Mouse (Mus musculus) layer of hippocampus, postnatal 25 days (tissue): ENCODE measurements around the gene Acp2. TPM values are rescaled to one million over a fixed set of nuclear protein-coding genes. Genes with fewer than 3 reads are reported as not detected.

Source experiments
- DNase-seq, 2 experiments: peaks; one replicate each; pipeline ENCODE4 v3.0.0; 2022; ENCODE audit warnings: mixed read lengths in 2 of 2, low spot score in 1 of 2; ENCODE audit errors: extremely low spot score in 1 of 2
- total RNA-seq, 2 experiments: library from RNA; stranded (reverse); gene quantifications; 2 replicates each; pipeline ENCODE4 v1.2.3; 2021

Gene Acp2
- total RNA-seq, 2 experiments from 2014 or later: 52.1 to 55.9 TPM

DNA sequence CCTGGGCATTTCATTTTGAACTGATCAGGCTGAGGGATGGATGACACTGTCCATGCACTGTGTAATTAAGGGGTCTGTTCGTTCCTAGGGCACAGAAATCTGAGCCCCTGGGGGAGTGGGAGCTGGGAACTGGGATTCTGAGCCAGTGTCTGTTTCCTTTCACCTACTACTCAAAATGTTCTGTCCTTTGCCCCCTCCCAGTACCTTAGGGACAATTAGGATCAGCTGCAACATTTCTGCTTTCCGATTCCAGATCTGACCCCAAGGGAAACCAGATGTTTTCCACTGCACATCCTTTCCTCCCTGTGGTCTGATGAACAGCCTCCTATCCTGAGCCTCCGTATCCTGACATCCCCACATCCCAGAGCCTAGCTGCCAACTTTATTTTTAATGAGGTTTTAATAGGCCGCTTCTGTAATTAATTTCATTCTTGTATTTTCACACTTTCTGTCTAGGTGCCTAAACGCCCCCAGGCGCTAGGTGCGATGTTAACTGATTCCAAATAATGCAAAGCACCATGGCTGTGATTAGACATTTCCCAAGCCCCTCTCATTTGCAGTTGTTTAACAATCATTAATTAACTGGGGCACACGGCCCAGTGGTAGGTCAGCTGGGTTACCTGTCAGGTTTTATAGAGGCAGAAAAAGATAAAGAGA is 52.2 kb downstream of the Acp2 start:
- no peak for DNase-seq

DNA sequence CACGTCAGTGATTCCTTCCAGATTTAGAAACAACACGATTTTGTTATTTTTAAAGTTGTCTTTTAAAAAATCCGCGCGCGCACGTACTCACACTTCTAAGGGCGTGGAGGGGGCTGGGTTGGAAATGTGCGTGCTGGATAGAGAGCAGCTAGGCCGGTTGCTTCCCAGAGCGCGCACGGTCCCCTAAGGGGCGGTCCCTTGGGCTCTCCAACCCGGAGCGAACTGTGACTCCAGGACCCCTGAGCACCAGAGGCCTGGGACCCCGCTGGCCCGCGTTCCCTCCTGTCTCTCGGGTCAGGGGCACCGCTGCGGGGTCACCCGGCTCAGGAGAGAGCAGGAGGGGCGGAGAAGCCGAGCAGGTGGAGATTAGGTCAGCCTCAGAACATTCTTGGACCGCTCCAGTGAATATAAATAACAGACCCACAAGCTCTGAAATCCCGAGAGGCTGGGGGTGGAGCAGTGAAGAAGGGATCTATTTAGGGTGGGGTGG is 53.0 kb downstream of the Acp2 start, which contains the start of gene Pacsin3:
Gene Pacsin3, plus strand, starts transcription at position 294 of the 490 bp plus-strand sequence.
- DNase-seq: no peak

GRCm38 (mm10) chr2:91256256-91257125 is 53.8 kb downstream of the Acp2 start:
- DNase-seq: no peak

GRCm38 (mm10) chr2:91257126-91257980 is 54.7 kb downstream of the Acp2 start:
- DNase-seq: no peak

DNA sequence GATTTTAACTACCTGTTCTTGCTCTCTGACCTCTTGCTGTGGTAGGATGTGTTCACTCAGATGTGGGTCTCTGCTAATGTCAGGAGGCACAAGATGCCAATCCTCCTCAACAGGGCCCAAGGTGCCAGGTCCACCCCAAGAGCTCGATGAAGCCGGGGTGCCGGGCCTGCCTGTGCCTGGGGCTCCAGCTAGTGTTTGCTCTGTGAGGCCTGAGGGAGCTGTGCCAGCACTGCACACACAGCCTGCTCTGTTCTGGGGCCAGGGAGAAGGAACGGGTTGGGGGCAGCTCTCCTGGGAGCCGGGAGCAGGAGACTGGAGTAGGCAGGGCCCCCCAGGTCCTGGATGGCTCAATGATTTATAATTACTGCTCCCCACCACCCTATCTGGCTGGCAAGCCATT is 55.4 kb downstream of the Acp2 start:
- DNase-seq: no peak

- DNase-seq: no peak
Measured at GRCm38 (mm10) chr2:91258830-91259229, 56.1 kb downstream of the Acp2 start.

GRCm38 (mm10) chr2:91259493-91259892 is 56.8 kb downstream of the Acp2 start:
- DNase-seq: no peak

Other genes starting within 250 kb of the Acp2 start
- under 1 TPM in 1 of 2 experiments, not detected in 1; 0.59 TPM for gene Rapsn, start 167.3 kb upstream of the Acp2 start, total RNA-seq
- gene Psmc3, start 148.9 kb upstream of the Acp2 start, total RNA-seq: 100 to 1,000 TPM; 232 to 234 TPM
- 10 to 100 TPM; 23.3 to 31.2 TPM for gene Slc39a13, start 132.5 kb upstream of the Acp2 start, total RNA-seq
- gene Spi1, start 120.5 kb upstream of the Acp2 start, total RNA-seq: 1 to 10 TPM; 3.6 to 3.8 TPM
- under 1 TPM; 0.20 to 0.23 TPM for gene Mybpc3, start 84.7 kb upstream of the Acp2 start, total RNA-seq
- 100 to 1,000 TPM; 203 to 235 TPM for gene Madd, start 19.0 kb upstream of the Acp2 start, total RNA-seq
- gene Nr1h3, start 51 bp upstream of the Acp2 start, total RNA-seq: 1 to 10 TPM; 3.9 to 5.4 TPM
- 10 to 100 TPM in 1 of 2 experiments, 1 to 10 TPM in 1; 8.0 to 10.4 TPM for gene Ddb2, start 34.1 kb downstream of the Acp2 start, total RNA-seq
- gene Pacsin3, start 53.1 kb downstream of the Acp2 start, total RNA-seq: 10 to 100 TPM; 25.9 to 30.6 TPM
- 10 to 100 TPM; 68.4 to 77.3 TPM for gene Arfgap2, start 62.1 kb downstream of the Acp2 start, total RNA-seq
- 100 to 1,000 TPM; 101 to 108 TPM for gene 1110051M20Rik, start 241.8 kb downstream of the Acp2 start, total RNA-seq